Mouse (Mus musculus) liver, postnatal 0 days (tissue): ENCODE measurements around the gene Pde4b.

Source experiments
- CTCF ChIP-seq: sonication (generic); IDR thresholded peaks from 2 replicates; pipeline ENCODE4 v1.5.1; 2016; ENCODE audit warnings: antibody characterized with exemption, low read depth
- EP300 ChIP-seq: IDR thresholded peaks from 2 replicates; pipeline ENCODE4 v1.6.1; 2016; ENCODE audit warnings: antibody characterized with exemption, low read depth, mild to moderate bottlenecking

GRCm38 (mm10) chr4:102520669-102521261, 433.4 kb downstream of the Pde4b start:
- TF ChIP-seq CTCF: no peak
- no peak for TF ChIP-seq EP300
